Mouse (Mus musculus): Measurements from ENCODE around the gene Hepacam.

The Hepacam gene

GRCm38 (mm10) chr9:37433823-37434560 is 66.8 kb downstream of the Hepacam start:
- DNase-seq (ENCODE audit: low spot score in 2 of 2), result no peak

GRCm38 (mm10) chr9:37434932-37435331 is 67.8 kb downstream of the Hepacam start:
- DNase-seq (ENCODE audit: low spot score in 2 of 2), result no peak

- DNase-seq (ENCODE audit: low spot score in 2 of 2), result no peak
Measured at GRCm38 (mm10) chr9:37435616-37436015, 68.5 kb downstream of the Hepacam start.

Data from frontal cortex, postnatal 36 days (tissue).